Mouse (Mus musculus): ENCODE results near the gene Inhbc. TPM values are rescaled to one million over a fixed set of nuclear protein-coding genes. Genes with fewer than 3 reads are reported as not detected.
"Not testable (repeated sequence)": the region's sequence is repeated elsewhere in the genome, so short reads cannot be mapped to it uniquely, and the experiment has no call there.

The Inhbc gene
- total and polyA plus RNA-seq, 3 experiments: not detected

GRCm38 (mm10) chr10:127317277-127317676, 53.0 kb downstream of the Inhbc start (continued):
- peak; percentile 95 for TF ChIP-seq MXI1 (IDR thresholded peaks at IDR 0.05; ENCODE audit: low read depth, low read length)
- 0 out of 2 replicates have a peak, but pooled peaks have one; percentile 38 for TF ChIP-seq TBP (IDR thresholded peaks at IDR 0.05; ENCODE audit: low read depth, low read length)
- no peak for TF ChIP-seq ZNF384 (IDR thresholded peaks at IDR 0.05; ENCODE audit: low read depth, low read length)
- TF ChIP-seq MYB (IDR thresholded peaks at IDR 0.05; ENCODE audit: low read depth, low read length): 0 out of 2 replicates have a peak, but pooled peaks have one; percentile 30
- no peak for TF ChIP-seq KAT2A (conservative IDR thresholded peaks at IDR 0.05; ENCODE audit: low read depth, low read length)
- TF ChIP-seq ZC3H11A (IDR thresholded peaks at IDR 0.05; ENCODE audit: low read depth, low read length): no peak
- TF ChIP-seq HCFC1 (IDR thresholded peaks at IDR 0.05; ENCODE audit: low read depth, low read length): no peak
- TF ChIP-seq CHD1 (IDR thresholded peaks at IDR 0.05; ENCODE audit: low read depth, low read length): no peak
- no peak for TF ChIP-seq ELF1 (IDR thresholded peaks at IDR 0.05; ENCODE audit: low read depth, low read length)
- no peak for TF ChIP-seq MAFK (IDR thresholded peaks at IDR 0.05; ENCODE audit: borderline replicate concordance, low read depth, low read length)
- TF ChIP-seq MEF2A (IDR thresholded peaks at IDR 0.05; ENCODE audit: extremely low read depth, insufficient replicate concordance, low read depth, low read length, poor library complexity, severe bottlenecking): no peak
- TF ChIP-seq ZMIZ1 (IDR thresholded peaks at IDR 0.05; ENCODE audit: low read depth, low read length): no peak

- not testable (repeated sequence) for H3K27me3 ChIP-seq (ENCODE audit: control insufficient read depth in 1 of 2, insufficient read depth in 2 of 2, low read length in 2 of 2); H3K9me3 ChIP-seq (replicated peaks; ENCODE audit: insufficient read depth, low read length); H3K27ac ChIP-seq (ENCODE audit: control insufficient read depth, low read depth, low read length); H3K9ac ChIP-seq (ENCODE audit: control insufficient read depth, low read depth, low read length, poor library complexity, severe bottlenecking); H3K4me3 ChIP-seq (ENCODE audit: control insufficient read depth in 1 of 2, insufficient read depth in 1 of 2, low read depth in 2 of 2, low read length in 2 of 2)
- H3K4me1 ChIP-seq (ENCODE audit: control insufficient read depth in 1 of 2, insufficient read depth in 2 of 2, low read length in 2 of 2): peaks cover 9 to 30% of the 10 kb centered on the region in 2 experiments
- H3K79me2 ChIP-seq (ENCODE audit: control insufficient read depth, insufficient read depth, low read length, poor library complexity): peaks cover 18% of the 10 kb centered on the region
- DNase-seq (ENCODE audit: low read depth, low spot score): peak; percentile 46
- TF ChIP-seq TBP (IDR thresholded peaks at IDR 0.05; ENCODE audit: low read depth, low read length) (peak; percentile 71), CTCF (IDR thresholded peaks at IDR 0.05 in 2 of 3, conservative IDR thresholded peaks at IDR 0.05 in 1 of 3; ENCODE audit: control insufficient read depth in 1 of 3, insufficient read depth in 1 of 3, low read depth in 2 of 3, low read length in 3 of 3, poor library complexity in 1 of 3, severe bottlenecking in 1 of 3) (peak in 1 of 3 experiments; percentile 35; a peak in 1 of 6 replicates), MAX (IDR thresholded peaks at IDR 0.05; ENCODE audit: low read length) (0 out of 2 replicates have a peak, but pooled peaks have one; percentile 17)
- peaks cover 0 to 22% of the 10 kb centered on the region in 2 experiments; a peak in 2 of 4 replicates for H3K36me3 ChIP-seq (ENCODE audit: control insufficient read depth in 1 of 2, insufficient read depth in 2 of 2, low read length in 2 of 2)
Measured at GRCm38 (mm10) chr10:127314950-127315349, 55.3 kb downstream of the Inhbc start.

- H3K9ac ChIP-seq (ENCODE audit: control insufficient read depth, low read depth, low read length, poor library complexity, severe bottlenecking); H3K4me3 ChIP-seq (ENCODE audit: control insufficient read depth in 1 of 2, insufficient read depth in 1 of 2, low read depth in 2 of 2, low read length in 2 of 2); H3K27ac ChIP-seq (ENCODE audit: control insufficient read depth, low read depth, low read length); H3K27me3 ChIP-seq (ENCODE audit: control insufficient read depth in 1 of 2, insufficient read depth in 2 of 2, low read length in 2 of 2); H3K9me3 ChIP-seq (replicated peaks; ENCODE audit: insufficient read depth, low read length); DNase-seq (ENCODE audit: low read depth, low spot score): not testable (repeated sequence)
- Histone ChIP-seq H3K4me1 (ENCODE audit: control insufficient read depth in 1 of 2, insufficient read depth in 2 of 2, low read length in 2 of 2) (peaks cover 6 to 30% of the 10 kb centered on the region in 2 experiments), H3K36me3 (ENCODE audit: control insufficient read depth in 1 of 2, insufficient read depth in 2 of 2, low read length in 2 of 2) (peaks cover 3 to 25% of the 10 kb centered on the region in 2 experiments; a peak in 3 of 4 replicates), H3K79me2 (ENCODE audit: control insufficient read depth, insufficient read depth, low read length, poor library complexity) (peaks cover 23% of the 10 kb centered on the region)
Measured at GRCm38 (mm10) chr10:127313516-127313915, 56.7 kb downstream of the Inhbc start.
